Mouse (Mus musculus): Measurements from ENCODE around the gene Lipo2.
"Not testable (repeated sequence)": the region's sequence is repeated elsewhere in the genome, so short reads cannot be mapped to it uniquely, and the experiment has no call there.

Gene Lipo2

GRCm38 (mm10) chr19:33751259-33751658, at the start of gene Lipo2:
Lipo2 (minus strand) TSS chr19:33751359.
- not testable (repeated sequence) for DNase-seq

- not testable (repeated sequence) for DNase-seq
These were observed 36.2 kb upstream of the Lipo2 start, which contains the start of gene Lipo1 for GRCm38 (mm10) chr19:33787359-33787758. Lipo1 (minus strand) TSS chr19:33787459.

GRCm38 (mm10) chr19:33786576-33787277, 35.6 kb upstream of the Lipo2 start:
- no peak for DNase-seq

- peak; percentile 34 for DNase-seq
These were observed 10.3 kb upstream of the Lipo2 start, which contains the start of gene Lipo3 for GRCm38 (mm10) chr19:33761287-33762086. Lipo3 (minus strand) TSS chr19:33761951.
